Mouse (Mus musculus) hematopoietic stem cell, adult 5-6 weeks (primary cell): ENCODE data around the gene Dusp18. TPM values are rescaled to one million over a fixed set of nuclear protein-coding genes. Genes with fewer than 3 reads are reported as not detected.

Experiments
- ATAC-seq, 2 experiments: fragments of 125-278 bp in 1 of 2; replicated peaks in 1 of 2; 2 replicates each; pipeline ENCODE4 v1.8.0; 2016 to 2017; ENCODE audit warnings: inconsistent platforms in 2 of 2, mild to moderate bottlenecking in 2 of 2, moderate number of reproducible peaks in 2 of 2, low read depth in 1 of 2, moderate TSS enrichment in 1 of 2; ENCODE audit not compliant: low FRiP score in 2 of 2, poor library complexity in 2 of 2, severe bottlenecking in 2 of 2, insufficient read depth in 1 of 2, low TSS enrichment in 1 of 2
- total RNA-seq: library from RNA; stranded (forward); fragments of 172-1452, 232-1000 nt; gene quantifications from 2 replicates; pipeline ENCODE4 v1.2.3, GENCODE M21; 2017

Gene Dusp18
- total RNA-seq, 1 experiment from 2014 or later = 0.79 TPM

DNA sequence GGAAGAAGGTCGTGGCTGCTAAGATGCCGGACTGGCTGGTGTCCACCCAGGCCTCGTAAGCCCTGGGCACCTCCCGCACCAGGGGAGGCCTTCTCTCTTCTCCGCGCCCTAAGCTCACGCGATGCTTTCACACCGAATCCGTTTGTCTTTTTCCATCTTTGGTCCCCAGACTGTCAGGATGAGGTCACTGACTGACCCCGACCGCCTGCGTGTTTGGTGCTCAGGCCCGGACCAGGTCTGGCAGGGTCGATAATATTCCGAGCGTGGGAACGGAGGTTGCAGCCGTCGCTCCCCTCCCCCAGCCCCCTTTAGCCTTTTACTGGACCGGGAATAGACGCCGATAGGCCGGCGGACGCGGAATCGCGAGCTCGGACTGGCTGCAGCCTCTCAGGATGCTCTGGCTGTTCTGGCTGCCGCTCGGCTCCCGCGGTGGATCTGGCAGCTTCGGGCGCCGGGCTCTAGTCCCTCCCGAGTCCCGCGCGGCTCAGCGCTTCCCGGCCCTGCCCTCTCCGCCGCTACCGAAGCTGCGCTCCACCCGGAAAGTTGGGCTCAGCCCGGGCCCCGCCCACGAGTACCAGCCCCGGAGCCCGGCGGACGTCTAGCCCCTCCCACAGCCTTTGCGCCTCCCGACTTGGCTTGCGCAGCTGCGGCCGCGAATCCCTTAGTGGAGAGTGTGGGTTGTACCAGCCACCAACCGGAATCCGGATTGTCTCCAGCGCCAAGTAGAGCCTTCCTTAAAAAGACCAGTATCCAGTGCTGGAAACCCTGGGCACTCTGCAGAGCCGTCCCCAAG, 18.5 kb downstream of the Dusp18 start:
- ATAC-seq = peak; percentile 58 to 78

DNA sequence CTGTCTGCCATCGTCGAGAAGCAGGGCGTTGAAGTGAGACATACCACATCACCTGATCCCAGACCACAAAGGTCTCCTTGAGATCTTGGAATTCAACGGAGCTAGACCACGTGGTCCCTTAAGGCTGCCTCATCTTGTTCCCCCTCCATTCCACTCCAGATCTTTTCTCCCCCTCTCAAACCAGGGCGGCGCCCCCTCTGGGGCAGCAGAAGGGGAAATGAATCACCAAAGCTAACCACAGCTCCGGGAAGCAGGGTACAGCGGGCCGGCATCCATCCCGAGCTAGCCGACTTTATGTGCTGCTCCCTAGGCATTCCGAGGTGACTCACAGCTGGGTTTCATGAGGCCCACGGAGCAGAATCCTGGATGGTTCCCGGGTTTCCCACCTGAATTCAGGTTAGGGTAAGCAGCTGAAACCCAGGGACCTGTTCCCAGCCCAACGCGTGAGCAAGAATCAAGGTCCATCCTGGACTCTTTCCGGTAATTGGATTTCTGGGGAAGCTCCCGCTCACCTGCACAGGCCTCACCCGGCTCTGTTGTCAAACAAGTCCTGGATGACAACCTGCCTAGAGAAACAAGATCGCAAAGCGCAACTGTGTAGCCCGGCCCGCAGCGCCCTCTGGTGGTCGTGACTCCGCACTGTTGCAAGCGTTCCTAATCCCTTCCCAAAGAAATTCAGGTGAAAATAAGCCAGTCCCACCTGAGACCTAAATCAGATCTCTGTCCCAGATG, 19.2 kb downstream of the Dusp18 start, which contains the start of gene Slc35e4:
Gene Slc35e4, minus strand, starts transcription at position 556 of the 732 bp plus-strand sequence.
- ATAC-seq = peak; percentile 59 to 70

DNA sequence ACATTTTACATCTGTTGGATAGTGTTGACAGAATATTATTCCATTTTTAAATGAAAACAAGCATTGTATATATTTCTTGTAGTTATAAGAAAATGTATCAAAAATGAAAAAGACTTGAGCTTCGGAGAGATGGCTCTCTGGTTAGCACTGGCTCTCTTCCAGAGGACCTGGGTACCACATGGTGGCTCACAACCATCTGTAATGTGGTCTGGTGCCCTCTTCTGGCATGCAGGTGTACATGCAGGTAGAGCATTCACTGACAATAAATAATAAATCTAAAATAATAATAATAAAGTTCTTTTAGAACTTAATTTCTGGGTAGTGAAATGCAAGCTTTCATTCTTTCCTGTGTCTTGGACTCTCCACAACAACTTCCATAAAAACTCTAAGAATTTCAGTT, 23.7 kb downstream of the Dusp18 start:
- no peak for ATAC-seq

DNA sequence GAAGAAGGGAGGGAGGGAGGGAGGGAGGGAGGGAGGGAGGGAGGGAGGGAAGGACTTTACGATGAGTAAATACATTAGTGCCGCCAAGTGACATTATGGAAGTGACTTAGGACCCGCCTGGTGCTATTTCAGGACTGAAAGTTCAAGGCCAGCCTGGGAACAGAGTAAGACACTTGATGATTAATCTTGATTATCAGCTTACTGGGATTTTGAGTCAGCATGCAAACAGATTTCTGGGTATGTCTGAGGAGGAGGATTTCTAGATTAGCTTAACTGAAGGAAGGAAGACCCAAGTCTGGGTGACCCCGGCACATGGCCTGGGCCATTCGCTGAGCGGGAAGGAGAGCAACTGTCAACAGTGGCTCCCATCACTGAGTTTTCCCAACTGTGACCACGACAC, 25.4 kb downstream of the Dusp18 start:
- no peak for ATAC-seq

DNA sequence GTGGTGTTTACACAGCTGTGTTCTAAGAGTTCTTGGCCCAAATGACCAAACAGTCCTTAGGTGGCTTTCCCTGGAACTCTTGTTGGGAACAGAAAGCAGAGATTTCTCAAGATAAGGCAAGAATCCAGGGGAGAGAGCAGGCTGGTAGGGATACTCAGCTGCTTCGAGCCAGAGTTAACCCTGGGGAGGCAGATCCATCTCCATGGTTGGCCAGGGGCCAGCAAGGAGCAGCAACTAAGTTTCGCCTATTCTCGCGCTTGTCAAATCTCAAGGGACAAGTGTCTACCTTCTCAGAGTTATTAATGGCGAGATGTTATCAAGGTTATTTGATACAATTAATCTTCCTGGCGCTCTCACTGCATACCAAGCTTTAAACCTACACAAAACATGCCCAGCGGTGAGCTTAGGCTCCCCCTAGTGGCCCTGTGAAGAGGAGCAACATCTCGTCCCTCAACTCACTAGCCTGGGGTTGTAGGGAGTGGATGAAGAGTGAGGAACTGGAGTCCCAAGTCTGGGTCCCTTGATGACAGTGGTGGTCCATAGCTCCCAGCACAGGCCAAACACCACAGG, 26.3 kb downstream of the Dusp18 start:
- peak; percentile 73 to 77; a peak in 3 of 4 replicates for ATAC-seq

DNA sequence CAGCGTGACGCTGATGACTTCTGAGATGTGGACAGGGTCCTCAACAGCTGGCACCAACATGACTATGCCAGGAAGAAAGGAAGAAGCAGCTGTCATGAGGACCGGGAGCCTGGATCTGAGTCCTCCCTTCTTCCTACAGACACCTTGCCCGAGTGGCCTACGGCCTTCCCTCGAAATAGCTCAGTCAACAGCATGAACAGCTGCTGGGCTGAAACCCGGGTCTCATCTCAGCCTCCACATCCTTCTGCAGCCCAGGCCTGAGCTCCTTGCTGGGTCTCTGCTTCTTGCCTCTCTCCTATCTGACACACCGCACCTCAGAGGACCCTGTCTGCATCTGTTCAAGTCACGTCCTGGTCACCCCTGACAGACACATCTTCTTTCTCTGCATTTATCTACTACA, 27.1 kb downstream of the Dusp18 start:
- no peak for ATAC-seq

DNA sequence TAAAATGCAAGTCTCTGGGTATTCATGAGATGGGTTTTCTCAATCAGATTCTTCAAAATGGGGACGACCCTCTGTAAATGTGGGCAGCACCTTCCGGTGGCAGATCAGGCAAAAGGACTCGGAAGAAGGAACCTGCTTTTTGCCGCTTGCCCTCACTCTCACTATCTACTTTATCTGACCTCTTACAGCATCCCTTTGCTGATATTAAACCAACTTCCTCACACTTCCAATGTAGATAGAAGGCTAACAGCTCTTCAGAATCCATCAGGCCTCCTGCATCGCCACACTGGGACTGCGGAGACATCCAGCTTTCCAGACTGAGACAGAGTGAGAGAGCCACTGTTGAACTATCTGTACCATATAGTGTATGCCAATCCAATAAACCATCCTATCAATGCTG, 27.7 kb downstream of the Dusp18 start:
- ATAC-seq = no peak

DNA sequence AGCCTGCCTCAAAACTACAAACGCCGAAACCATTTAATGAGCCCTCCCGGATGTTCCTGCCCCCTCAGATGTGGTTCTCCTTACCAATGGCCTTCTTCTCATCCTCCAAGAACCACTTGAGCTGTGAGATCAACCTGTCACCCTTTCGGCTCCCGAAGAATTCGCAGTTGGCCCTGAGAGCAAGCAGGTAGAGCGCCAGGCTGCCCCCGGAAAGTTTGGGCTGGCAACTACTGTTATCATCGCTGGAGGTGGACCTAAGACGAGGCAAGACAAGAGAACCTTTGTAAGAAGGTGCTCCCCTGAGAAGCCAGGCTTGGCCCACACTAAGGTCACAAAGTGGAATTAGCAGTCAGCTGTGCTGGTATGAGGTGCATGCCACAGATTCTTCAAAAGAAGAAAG, 30.9 kb downstream of the Dusp18 start:
- no peak for ATAC-seq

DNA sequence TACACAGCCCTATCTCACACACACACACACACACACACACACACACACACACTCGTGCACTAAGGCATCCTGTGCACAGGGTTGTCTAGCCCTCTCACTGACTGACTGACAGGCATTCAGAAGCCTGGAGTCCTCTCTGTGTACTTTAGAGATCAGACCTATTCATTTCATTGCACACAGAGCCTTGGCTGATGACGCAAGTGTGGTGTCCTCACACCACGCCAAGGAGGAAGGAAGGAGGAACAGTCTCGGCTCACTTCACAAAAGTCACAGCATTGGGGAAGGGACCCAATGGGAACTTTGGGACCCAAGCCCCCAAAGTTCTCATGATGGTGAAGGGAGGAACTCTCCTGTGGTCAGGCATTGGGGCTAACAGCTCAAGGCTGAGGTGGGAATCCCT, 35.0 kb downstream of the Dusp18 start:
- peak in 1 of 2 experiments; percentile 57; a peak in 2 of 4 replicates for ATAC-seq

DNA sequence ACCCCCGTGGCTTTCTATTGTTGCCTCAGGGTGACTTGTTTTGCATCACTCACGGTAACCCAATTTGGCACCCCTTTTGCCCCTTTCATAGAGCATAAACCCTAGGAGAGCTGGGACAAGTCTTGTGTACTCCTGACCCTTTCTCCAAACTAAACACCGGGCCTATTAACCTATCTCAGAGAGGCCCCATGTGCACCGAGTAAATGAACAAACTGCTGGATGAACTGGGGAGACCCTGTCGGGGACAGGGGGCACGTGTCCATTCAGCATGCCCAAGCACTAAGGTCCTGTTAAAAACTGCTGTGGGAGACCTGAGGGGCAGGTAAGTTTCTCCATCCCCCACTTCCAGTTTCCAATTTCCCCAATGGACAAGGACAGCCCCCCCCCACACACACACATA, 35.9 kb downstream of the Dusp18 start:
- no peak for ATAC-seq

DNA sequence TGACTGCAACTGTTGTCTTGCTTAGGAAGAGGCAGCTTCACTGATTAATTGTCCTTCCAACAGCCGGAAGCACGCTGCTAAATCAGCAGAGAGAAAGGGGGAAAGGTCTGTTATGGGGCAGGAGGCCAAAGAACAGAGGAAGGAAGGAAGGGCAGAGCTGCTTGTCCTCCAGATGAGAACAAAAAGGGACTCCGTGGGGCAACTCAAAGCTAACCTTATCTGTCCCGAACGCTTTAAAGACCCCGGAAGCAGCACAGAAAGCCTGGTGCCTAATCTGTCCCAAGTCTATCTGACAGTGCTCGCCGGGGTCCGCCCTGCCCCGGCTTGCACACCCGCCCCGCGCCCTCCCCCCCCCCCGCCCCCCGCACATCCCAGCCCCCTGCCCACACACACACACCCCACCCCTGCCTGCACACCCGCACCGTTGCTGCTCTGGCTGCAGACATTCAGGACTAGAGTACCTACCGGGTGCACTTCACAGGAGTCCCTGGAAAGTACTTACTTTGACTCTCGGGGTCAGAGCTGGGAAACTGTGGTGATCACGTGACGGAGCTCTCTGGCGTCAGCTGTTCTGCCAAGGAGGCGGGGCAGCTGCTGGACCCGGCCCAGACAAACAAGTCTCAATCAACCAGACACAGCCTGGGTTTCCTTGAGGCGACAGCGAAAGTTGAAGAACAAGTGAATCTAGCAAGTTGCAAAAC, 36.6 kb downstream of the Dusp18 start, which contains the start of gene Tcn2:
Gene Tcn2, minus strand, starts transcription at position 649 of the 701 bp plus-strand sequence.
- peak; percentile 80 to 85 for ATAC-seq

DNA sequence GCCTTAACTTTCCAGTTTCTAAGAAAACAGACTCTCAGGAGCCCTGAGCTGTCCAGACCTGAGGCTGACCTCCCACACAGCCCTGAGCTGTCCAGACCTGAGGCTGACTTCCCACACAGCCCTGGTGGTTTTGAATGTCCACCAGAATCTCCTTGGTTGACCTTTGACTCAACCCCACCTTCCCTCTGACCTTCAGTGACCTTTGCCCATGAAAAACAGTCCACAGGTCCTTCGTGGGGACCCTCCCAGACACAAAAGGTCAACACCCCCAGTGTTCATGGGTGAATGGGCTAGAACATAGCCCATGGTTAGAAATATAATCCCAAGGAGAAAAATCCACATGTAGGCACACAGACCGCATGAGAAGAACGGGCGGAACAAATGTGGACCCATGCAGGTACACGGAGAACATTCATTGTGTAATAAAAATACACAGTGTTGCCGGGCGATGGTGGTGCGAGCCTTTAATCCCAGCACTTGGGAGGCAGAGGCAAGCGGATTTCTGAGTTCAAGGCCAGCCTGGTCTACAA, 38.8 kb downstream of the Dusp18 start:
- no peak for ATAC-seq

DNA sequence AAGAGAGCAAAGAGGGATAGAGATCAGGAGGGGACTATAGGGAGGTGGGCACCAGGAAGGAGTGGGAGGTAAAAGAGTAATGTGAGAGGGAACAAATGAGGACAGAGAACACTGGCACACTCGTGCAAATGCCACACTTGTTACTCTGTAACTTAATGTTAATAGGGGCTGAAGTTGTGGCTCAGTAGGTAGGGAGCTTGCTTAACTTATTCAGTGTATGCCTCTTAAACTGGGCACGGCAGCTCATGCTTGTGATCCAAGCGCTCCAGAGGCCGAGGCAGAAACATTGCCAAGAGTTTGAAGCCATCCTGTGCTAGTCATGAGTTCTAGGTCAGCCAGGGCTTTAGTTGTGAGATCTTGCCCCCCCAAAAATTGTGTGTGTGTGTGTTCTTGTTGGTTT, 40.1 kb downstream of the Dusp18 start:
- no peak for ATAC-seq

DNA sequence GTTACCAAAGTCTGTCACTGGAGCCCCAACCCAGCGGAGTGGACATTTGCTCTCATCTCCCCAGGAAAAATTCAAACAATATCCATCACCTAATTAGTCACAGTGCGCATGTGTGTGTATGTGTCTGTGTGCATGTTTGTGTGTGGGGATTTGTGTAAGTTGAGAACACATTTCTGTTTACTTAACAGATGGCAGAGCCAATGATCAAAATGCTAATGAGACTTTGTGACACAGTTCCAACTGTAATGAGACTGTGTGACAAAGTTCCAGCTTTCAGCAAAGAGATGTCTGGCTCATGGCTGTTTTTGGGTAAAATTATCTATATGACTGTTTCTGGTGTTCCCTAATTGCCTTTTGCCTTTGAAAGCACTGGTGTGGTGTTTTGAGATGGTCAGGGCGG, 41.3 kb downstream of the Dusp18 start:
- ATAC-seq = no peak

DNA sequence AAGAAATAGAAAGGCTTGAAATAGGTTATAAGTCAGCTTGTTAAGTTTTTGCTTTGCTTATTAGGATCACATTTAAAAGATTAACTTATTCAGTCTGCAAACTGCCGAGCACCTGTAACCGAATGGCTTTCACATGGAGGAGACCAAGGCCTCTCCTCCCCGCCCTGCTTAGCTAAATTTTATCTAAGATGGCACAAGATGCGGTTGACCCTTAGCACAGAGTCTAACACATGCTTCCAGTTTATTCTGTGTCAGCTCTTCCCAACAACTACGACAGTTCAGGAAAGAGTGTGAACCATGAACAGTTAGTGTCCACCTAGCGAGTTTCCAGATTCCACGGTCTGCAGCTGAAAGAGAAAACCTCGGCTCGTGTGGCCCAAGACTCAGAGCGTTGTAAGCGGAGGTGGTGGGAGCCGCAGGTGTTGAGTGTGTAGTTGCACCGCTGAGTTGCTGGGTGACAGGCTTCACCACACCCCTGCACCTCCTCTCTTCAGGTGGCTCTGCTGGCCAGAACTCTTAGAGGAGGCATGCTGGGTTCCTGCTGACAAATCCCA, 42.4 kb downstream of the Dusp18 start:
- no peak for ATAC-seq

DNA sequence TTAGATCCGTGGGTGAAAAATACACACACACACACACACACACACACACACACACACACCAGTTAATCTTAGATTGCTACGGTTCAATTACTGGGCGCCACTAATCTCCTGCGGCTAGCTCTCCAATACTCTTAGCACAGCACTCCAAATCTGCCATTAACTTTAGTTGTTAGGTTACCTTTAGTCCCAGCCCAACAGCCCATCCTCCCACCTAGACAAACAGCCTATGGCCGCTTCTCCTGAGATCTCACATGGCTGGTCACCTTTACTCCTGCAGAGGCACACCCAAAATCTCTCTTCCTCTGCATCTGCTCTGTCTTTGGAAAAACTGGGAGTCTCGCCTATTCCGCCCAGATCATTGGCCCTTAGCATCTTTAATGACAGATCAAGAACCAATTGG, 46.3 kb downstream of the Dusp18 start:
- no peak for ATAC-seq

DNA sequence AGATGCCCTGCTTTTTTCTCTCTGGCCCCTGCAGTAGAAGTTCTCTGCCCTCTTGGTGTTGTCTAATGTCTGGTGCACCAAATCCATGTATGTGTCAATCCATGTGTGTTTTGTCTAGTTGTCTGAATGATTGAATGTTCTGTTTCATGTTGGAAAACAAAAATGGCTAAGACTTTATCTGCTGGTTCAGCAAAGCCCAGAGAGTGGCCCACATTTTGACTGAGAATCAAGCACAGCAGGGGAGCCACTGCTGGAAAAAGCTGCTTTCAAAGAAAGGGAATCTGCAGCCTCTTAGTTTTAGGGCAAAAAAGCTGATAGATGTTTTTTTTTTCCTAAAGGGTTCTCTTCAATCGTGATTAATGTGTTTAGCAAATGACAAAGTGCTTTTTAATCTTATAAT, 51.3 kb downstream of the Dusp18 start:
- no peak for ATAC-seq
